Mouse (Mus musculus): ENCODE measurements at regions not wholly inside any gene's neighbourhood (a gene's known extent, or its start where the extent isn't known, plus 50 kb on each side); places are given as distances from the start of the nearest gene placed in this dataset.

GRCm38 (mm10) chr2:178660071-178660470, 229.7 kb downstream of the Cdh26 start:
- no peak for ATAC-seq (ENCODE audit: insufficient number of reproducible peaks, insufficient read depth, low FRiP score, low TSS enrichment, low read depth)
- WGBS, result 90% methylated on average over 2 of the region's 2 CpGs
- H3K4me2 ChIP-seq, result no peak overlapping the region
- H3K9me3 ChIP-seq, result no peaks in the 10 kb centered on the region
- H3K4me3 ChIP-seq (replicated peaks), result no peak overlapping the region
- no peaks in the 10 kb centered on the region for H3K36me3 ChIP-seq
- no peak overlapping the region for H3K27ac ChIP-seq
- H3K27me3 ChIP-seq, result no peaks in the 10 kb centered on the region
- no peak overlapping the region for H3K9ac ChIP-seq (replicated peaks)
- H3K4me1 ChIP-seq (replicated peaks), result no peaks in the 10 kb centered on the region

DNA sequence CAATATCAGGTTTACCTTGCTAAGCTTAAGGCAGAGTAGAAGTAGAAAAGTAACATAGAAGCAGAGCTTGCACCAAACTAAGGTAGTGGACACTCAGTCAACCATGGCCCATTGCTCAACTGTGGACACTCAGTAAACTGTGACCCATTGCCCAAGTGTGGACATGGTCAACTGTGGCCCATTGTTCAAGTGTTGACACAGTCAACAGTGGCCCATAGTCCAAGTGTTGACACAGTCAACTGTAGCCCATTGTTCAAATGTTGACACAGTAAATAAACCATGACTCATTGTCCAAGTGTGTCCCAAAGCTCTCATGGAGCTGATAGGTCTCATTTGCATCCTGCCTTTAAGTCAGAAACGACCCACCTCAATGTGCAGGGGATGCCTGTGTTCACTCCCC, 232.1 kb downstream of the Cdh26 start:
- no peaks in the 10 kb centered on the region for H3K4me1 ChIP-seq (replicated peaks)

DNA sequence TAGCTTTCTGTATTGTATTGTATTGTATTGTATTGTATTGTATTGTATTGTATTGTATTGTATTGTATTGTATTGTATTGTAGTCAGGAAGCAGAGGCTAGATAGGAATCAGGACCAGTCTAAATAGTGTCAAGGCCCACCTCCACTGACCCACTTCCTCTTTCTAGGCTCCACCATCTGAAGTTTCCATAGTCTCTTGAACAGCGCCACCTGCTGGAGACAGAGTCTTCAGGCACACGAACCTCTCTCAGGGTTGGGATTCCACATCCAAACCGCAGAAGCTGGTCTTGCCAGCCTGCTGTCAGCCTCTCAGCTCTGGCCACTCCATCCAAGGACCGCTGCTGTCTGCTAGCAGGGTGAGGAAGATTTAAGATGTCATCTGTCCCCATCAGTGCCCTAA, 234.6 kb downstream of the Cdh26 start:
- Histone ChIP-seq H3K36me3 (no peaks in the 10 kb centered on the region), H3K4me1 (replicated peaks) (no peaks in the 10 kb centered on the region), H3K9me3 (no peaks in the 10 kb centered on the region), H3K27me3 (peaks cover 8% of the 10 kb centered on the region; the same call in 1 of the 2 replicates), H3K9ac (replicated peaks) (no peak overlapping the region), H3K4me2 (no peak overlapping the region), H3K4me3 (replicated peaks) (no peak overlapping the region), H3K27ac (no peak overlapping the region)
- ATAC-seq (ENCODE audit: insufficient number of reproducible peaks, insufficient read depth, low FRiP score, low TSS enrichment, low read depth), result no peak
- 8% methylated on average over 4 of the region's 4 CpGs for WGBS

More for the DNA sequence above, 232.1 kb downstream of the Cdh26 start:
- no peak overlapping the region for H3K4me3 ChIP-seq (replicated peaks)
- no peak overlapping the region for H3K4me2 ChIP-seq
- H3K9ac ChIP-seq (replicated peaks), result no peak overlapping the region
- H3K36me3 ChIP-seq, result no peaks in the 10 kb centered on the region
- H3K9me3 ChIP-seq, result no peaks in the 10 kb centered on the region
- 56% methylated on average over 1 of the region's 1 CpGs for WGBS
- no peak overlapping the region for H3K27ac ChIP-seq
- no peak for ATAC-seq (ENCODE audit: insufficient number of reproducible peaks, insufficient read depth, low FRiP score, low TSS enrichment, low read depth)
- H3K27me3 ChIP-seq, result peaks cover 2% of the 10 kb centered on the region; the same call in 1 of the 2 replicates

GRCm38 (mm10) chr2:178668451-178668850, 238.1 kb downstream of the Cdh26 start:
- no peak overlapping the region for H3K4me2 ChIP-seq
- H3K4me3 ChIP-seq (replicated peaks), result no peak overlapping the region

DNA sequence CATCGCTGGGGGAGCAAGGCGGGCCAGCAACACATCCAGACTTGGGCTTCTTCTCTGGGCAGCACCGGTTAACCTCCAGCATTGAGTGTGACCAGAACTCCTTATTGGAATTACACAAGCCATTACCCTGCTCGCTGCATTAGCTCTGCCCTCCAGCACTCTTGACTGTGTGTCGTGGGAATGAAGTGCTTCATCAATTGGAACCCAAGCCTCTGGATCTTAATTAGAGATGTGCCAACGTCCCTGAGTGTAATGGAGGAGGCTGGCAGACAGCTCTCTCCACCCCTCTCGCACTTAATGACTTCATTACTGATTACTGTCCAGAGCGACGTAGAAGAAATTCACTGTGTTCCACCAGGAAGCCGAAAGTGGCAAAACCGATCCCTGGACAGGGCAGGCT, 240.6 kb downstream of the Cdh26 start:
- H3K36me3 ChIP-seq, result no peaks in the 10 kb centered on the region
- no peak overlapping the region for H3K27ac ChIP-seq
- WGBS, result 74% methylated on average over 11 of the region's 11 CpGs
- H3K4me1 ChIP-seq (replicated peaks), result peaks cover 10% of the 10 kb centered on the region
- no peak for ATAC-seq (ENCODE audit: insufficient number of reproducible peaks, insufficient read depth, low FRiP score, low TSS enrichment, low read depth)
- H3K9me3 ChIP-seq, result no peaks in the 10 kb centered on the region
- H3K27me3 ChIP-seq, result peaks cover 8% of the 10 kb centered on the region; the same call in 1 of the 2 replicates
- H3K9ac ChIP-seq (replicated peaks), result no peak overlapping the region
- H3K4me2 ChIP-seq, result no peak overlapping the region
- H3K4me3 ChIP-seq (replicated peaks), result no peak overlapping the region

More at GRCm38 (mm10) chr2:178668451-178668850, 238.1 kb downstream of the Cdh26 start:
- Histone ChIP-seq H3K4me1 (replicated peaks) (peaks cover 7% of the 10 kb centered on the region; the same call in 1 of the 2 replicates), H3K9me3 (no peaks in the 10 kb centered on the region), H3K27me3 (peaks cover 8% of the 10 kb centered on the region; the same call in 1 of the 2 replicates), H3K9ac (replicated peaks) (no peak overlapping the region), H3K27ac (no peak overlapping the region), H3K36me3 (no peaks in the 10 kb centered on the region)
- no peak for ATAC-seq (ENCODE audit: insufficient number of reproducible peaks, insufficient read depth, low FRiP score, low TSS enrichment, low read depth)
- 8% methylated on average over 2 of the region's 2 CpGs for WGBS

GRCm38 (mm10) chr2:178673621-178674020, 243.3 kb downstream of the Cdh26 start:
- Histone ChIP-seq H3K9me3 (no peaks in the 10 kb centered on the region), H3K36me3 (no peaks in the 10 kb centered on the region), H3K27me3 (no peaks in the 10 kb centered on the region), H3K4me2 (no peak overlapping the region), H3K9ac (replicated peaks) (no peak overlapping the region), H3K27ac (no peak overlapping the region), H3K4me3 (replicated peaks) (no peak overlapping the region), H3K4me1 (replicated peaks) (peaks cover 10% of the 10 kb centered on the region)
- ATAC-seq (ENCODE audit: insufficient number of reproducible peaks, insufficient read depth, low FRiP score, low TSS enrichment, low read depth), result no peak
- 84% methylated on average over 4 of the region's 4 CpGs for WGBS

- peaks cover 11% of the 10 kb centered on the region for H3K4me1 ChIP-seq (replicated peaks)
- no peak overlapping the region for H3K9ac ChIP-seq (replicated peaks)
- H3K27me3 ChIP-seq, result peaks cover 6% of the 10 kb centered on the region; the same call in 1 of the 2 replicates
- WGBS, result 81% methylated on average over 4 of the region's 4 CpGs
- no peaks in the 10 kb centered on the region for H3K36me3 ChIP-seq
- no peak overlapping the region for H3K4me2 ChIP-seq
- H3K27ac ChIP-seq, result no peak overlapping the region
- no peaks in the 10 kb centered on the region for H3K9me3 ChIP-seq
- H3K4me3 ChIP-seq (replicated peaks), result no peak overlapping the region
- no peak for ATAC-seq (ENCODE audit: insufficient number of reproducible peaks, insufficient read depth, low FRiP score, low TSS enrichment, low read depth)
Observed at GRCm38 (mm10) chr2:178674621-178675020, 244.3 kb downstream of the Cdh26 start.

- Histone ChIP-seq H3K36me3 (no peaks in the 10 kb centered on the region), H3K9me3 (no peaks in the 10 kb centered on the region), H3K27ac (no peak overlapping the region), H3K27me3 (peaks cover 6% of the 10 kb centered on the region; the same call in 1 of the 2 replicates), H3K4me2 (no peak overlapping the region), H3K9ac (replicated peaks) (no peak overlapping the region), H3K4me1 (replicated peaks) (peaks cover 9% of the 10 kb centered on the region), H3K4me3 (replicated peaks) (no peak overlapping the region)
- no peak for ATAC-seq (ENCODE audit: insufficient number of reproducible peaks, insufficient read depth, low FRiP score, low TSS enrichment, low read depth)
- 83% methylated on average over 10 of the region's 10 CpGs for WGBS
Observed at GRCm38 (mm10) chr2:178676970-178677369, 246.6 kb downstream of the Cdh26 start.

DNA sequence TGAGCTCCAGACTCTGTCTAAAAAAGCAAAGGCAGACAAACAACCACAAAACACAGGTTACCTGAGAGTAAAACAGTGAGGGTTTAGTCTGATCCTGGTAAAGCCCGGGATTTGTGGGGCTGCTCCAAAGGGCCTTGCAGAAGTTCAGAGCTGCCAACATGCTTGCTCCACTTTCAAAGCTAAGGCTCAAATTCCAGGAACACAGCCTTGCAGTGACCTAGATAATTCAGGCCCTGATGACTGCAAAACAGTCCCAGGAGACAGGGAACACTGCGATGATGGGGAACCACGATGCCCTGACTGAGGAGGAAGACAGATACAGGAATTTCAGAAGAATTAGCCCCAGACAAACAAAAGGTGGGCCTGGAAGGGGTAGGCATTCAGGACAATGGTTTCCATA, 250.0 kb downstream of the Cdh26 start:
- Histone ChIP-seq H3K27ac (no peak overlapping the region), H3K9me3 (no peaks in the 10 kb centered on the region), H3K36me3 (no peaks in the 10 kb centered on the region), H3K4me3 (replicated peaks) (no peak overlapping the region), H3K4me2 (no peak overlapping the region), H3K27me3 (peaks cover 6% of the 10 kb centered on the region; the same call in 1 of the 2 replicates), H3K9ac (replicated peaks) (no peak overlapping the region), H3K4me1 (replicated peaks) (peaks cover 18% of the 10 kb centered on the region)
- no peak for ATAC-seq (ENCODE audit: insufficient number of reproducible peaks, insufficient read depth, low FRiP score, low TSS enrichment, low read depth)
- WGBS, result 63% methylated on average over 3 of the region's 3 CpGs

DNA sequence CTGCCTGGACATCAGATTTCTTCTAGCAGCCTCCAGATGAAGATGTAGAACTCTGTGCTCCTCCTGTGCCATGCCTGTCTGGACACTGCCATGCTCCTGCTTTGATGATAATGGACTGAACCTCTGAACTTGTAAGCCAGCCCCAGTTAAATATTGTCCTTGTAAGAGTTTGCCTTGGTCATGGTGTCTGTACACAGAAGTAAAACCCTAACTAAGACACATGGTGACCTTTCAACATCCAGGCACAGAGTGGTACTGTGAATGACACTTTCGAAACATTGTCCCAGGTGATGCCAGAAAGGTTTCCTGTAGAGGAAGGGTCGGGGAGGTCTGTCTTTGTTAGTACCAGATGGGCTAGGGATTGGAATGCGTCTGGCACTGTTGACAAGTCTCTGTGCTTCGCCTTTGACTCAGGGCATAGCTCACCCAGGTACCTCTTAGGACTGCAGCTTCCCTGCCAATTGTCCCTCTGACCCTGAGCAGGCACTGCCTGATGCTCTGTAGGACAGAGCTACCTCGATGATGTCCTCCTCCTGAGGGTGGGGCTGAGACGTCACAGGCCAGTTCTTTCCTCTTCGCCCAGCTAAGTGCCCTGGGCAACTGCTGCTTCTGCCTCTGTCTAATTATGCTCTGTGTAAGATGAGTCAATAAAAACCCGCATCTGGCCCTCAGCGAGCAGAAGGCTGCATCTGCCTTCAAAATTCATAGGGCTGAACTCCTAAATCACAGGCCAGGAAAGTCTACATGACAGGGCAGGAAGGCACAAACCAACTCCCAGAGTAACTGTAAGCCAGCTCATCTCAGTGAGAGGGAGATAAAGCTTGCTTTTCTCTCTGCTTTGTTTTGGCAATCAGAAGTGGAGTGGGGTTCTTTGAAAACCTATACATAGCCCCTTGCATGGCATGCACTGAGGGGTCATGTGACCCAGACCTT, 254.0 kb downstream of the Cdh26 start:
- no peak overlapping the region for H3K4me2 ChIP-seq
- H3K36me3 ChIP-seq, result no peaks in the 10 kb centered on the region
- H3K27ac ChIP-seq, result no peak overlapping the region
- 0 out of 2 replicates have a peak, but pooled peaks cover under 1% of the 10 kb centered on the region for H3K27me3 ChIP-seq
- peaks cover 38% of the 10 kb centered on the region for H3K4me1 ChIP-seq (replicated peaks)
- H3K9ac ChIP-seq (replicated peaks), result no peak overlapping the region
- H3K4me3 ChIP-seq (replicated peaks), result no peak overlapping the region
- ATAC-seq (ENCODE audit: insufficient number of reproducible peaks, insufficient read depth, low FRiP score, low TSS enrichment, low read depth), result no peak
- no peaks in the 10 kb centered on the region for H3K9me3 ChIP-seq
- 47% methylated on average over 9 of the region's 9 CpGs for WGBS

DNA sequence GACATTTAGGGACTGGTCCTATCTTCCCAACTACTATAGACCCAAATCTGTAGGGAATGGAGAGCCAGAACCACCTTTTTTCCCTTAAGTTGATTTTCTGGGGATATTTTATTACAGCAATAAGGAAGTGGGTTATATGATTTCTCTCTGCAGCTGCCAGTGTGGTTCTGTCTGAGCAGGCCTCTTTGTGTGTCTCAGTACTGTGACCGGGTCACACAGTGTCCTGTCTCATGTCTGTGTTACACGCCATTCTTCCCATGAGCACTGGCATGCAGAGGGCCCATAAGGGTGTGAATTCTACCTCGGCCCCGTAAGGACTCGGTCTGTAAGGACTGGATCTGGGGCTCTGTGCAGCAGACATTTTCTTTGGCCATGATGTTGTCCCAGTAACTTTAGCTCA, 254.9 kb downstream of the Cdh26 start:
- Histone ChIP-seq H3K4me1 (replicated peaks) (peaks cover 36% of the 10 kb centered on the region), H3K9me3 (no peaks in the 10 kb centered on the region), H3K9ac (replicated peaks) (no peak overlapping the region), H3K27ac (no peak overlapping the region), H3K27me3 (no peaks in the 10 kb centered on the region), H3K4me3 (replicated peaks) (no peak overlapping the region), H3K4me2 (no peak overlapping the region), H3K36me3 (no peaks in the 10 kb centered on the region)
- 69% methylated on average over 5 of the region's 5 CpGs for WGBS
- ATAC-seq (ENCODE audit: insufficient number of reproducible peaks, insufficient read depth, low FRiP score, low TSS enrichment, low read depth), result no peak

Data from limb, embryonic 12.5 days (tissue).